In the genomic region with DNA sequence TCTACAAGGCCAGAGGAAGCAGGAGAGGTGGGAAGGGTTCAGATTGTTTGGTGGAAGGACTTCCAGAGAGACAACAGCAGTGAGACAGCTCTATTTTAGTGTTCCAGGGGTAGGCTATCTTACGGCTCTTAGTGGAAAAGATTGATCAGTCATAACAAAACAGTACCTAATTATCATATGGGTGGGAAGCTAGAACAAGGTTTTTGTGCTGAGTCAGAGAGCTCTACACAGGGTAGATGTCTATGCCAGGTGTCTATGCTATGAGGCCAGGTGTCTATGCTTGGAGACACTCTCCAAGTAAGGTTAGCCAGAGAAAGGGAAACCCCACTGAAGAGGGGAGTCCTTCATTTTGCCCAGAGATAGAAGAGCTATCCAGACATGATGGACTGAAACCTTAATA, we compare ENCODE assay signal across 16 mouse cellular contexts.
"Had no signal": no experiment of that assay in that cellular context is flagged by ENCODE, and none has a peak within 500 bp of the region (broad histone marks: within the 10 kb centered on the region; RNA-seq: fewer than 3 reads in every experiment).

No protein-coding gene starts in this region.

- H3K27ac ChIP-seq: liver, embryonic 15.5 days; midbrain, embryonic 10.5 days; midbrain, embryonic 13.5 days; midbrain, embryonic 15.5 days; neural tube, embryonic 12.5 days; stomach, embryonic 15.5 days; stomach, postnatal 0 days had no signal

- H3K4me1 ChIP-seq: liver, embryonic 15.5 days; midbrain, embryonic 15.5 days; neural tube, embryonic 12.5 days; stomach, embryonic 15.5 days had no signal

- ATAC-seq: midbrain, embryonic 13.5 days; midbrain, embryonic 15.5 days had no signal

- H3K4me3 ChIP-seq: liver, embryonic 15.5 days; midbrain, embryonic 10.5 days; midbrain, embryonic 13.5 days; midbrain, embryonic 15.5 days; myocyte; neural tube, embryonic 12.5 days; stomach, embryonic 15.5 days had no signal

- H3K9me3 ChIP-seq: liver, embryonic 15.5 days; midbrain, embryonic 10.5 days; midbrain, embryonic 13.5 days; midbrain, embryonic 15.5 days; neural tube, embryonic 12.5 days; stomach, embryonic 15.5 days had no signal

- DNase-seq: lung, adult 18-20 months; lung, embryonic 14.5 days; lung, postnatal 10 days; lung, postnatal 4 days; right cerebral cortex, postnatal 14 days; thymus, adult 2 months; thymus, postnatal 25 days; thymus, postnatal 4 days had no signal

- H3K27me3 ChIP-seq: liver, embryonic 15.5 days; midbrain, embryonic 13.5 days; midbrain, embryonic 15.5 days; neural tube, embryonic 12.5 days; stomach, embryonic 15.5 days had no signal

- H3K9ac ChIP-seq: liver, embryonic 15.5 days; lung, embryonic 14.5 days; midbrain, embryonic 13.5 days; midbrain, embryonic 15.5 days; neural tube, embryonic 12.5 days; stomach, embryonic 15.5 days had no signal

- H3K4me2 ChIP-seq: liver, embryonic 15.5 days; lung, embryonic 14.5 days; midbrain, embryonic 13.5 days; midbrain, embryonic 15.5 days; neural tube, embryonic 12.5 days; stomach, embryonic 15.5 days had no signal

- H3K36me3 ChIP-seq: liver, embryonic 15.5 days; midbrain, embryonic 10.5 days; midbrain, embryonic 13.5 days; midbrain, embryonic 15.5 days; neural tube, embryonic 12.5 days; stomach, embryonic 15.5 days had no signal
